Comparison of ENCODE assay signal across 8 mouse cellular contexts in genomic region chr9:32901287-32901686, GRCm38 (mm10).
A peak's percentile ranks its signal among the peaks of the same experiment; 100 is the strongest.
DNase-seq lines count a peak whose midpoint lies in the region; ATAC-seq and TF ChIP-seq lines count a peak whose summit lies in the region.

No protein-coding gene starts in this region.

- H3K9me3 ChIP-seq in lung, postnatal 0 days (ENCODE audit: low read length): no peaks in the 10 kb centered on the region

- H3K27ac ChIP-seq in brown adipose tissue, adult 24 weeks (replicated peaks; ENCODE audit: low read depth, low read length): peak overlapping the region; percentile 98
- 0 out of 2 replicates have a peak overlapping the region, but pooled peaks have one; percentile 52 for H3K27ac ChIP-seq in lung, postnatal 0 days (ENCODE audit: low read length)
- H3K27ac ChIP-seq in left cerebral cortex, adult 2 months: no peak overlapping the region

- no peak overlapping the region for H3K9ac ChIP-seq in lung, postnatal 0 days (replicated peaks; ENCODE audit: low read depth)

- no peak overlapping the region for H3K4me2 ChIP-seq in lung, postnatal 0 days (replicated peaks; ENCODE audit: low read depth, low read length)

- peaks cover 24% of the 10 kb centered on the region; the same call in 1 of the 2 replicates for H3K4me1 ChIP-seq in brown adipose tissue, adult 24 weeks (ENCODE audit: control insufficient read depth, insufficient read depth, insufficient read length, low read length)
- peaks cover 3% of the 10 kb centered on the region; the same call in 1 of the 2 replicates for H3K4me1 ChIP-seq in lung, postnatal 0 days (ENCODE audit: insufficient read depth, low read depth, low read length)

- TF ChIP-seq CTCF in lung, postnatal 0 days (IDR thresholded peaks at IDR 0.05): no peak
- no peak for TF ChIP-seq CTCF in left cerebral cortex, adult 2 months (IDR thresholded peaks at IDR 0.05)

- H3K27me3 ChIP-seq in lung, postnatal 0 days (replicated peaks; ENCODE audit: insufficient read depth, low read length): no peaks in the 10 kb centered on the region

- TF ChIP-seq EP300 in lung, postnatal 0 days (IDR thresholded peaks at IDR 0.05): peak; percentile 98

- H3K4me3 ChIP-seq in brown adipose tissue, adult 24 weeks (ENCODE audit: insufficient read depth, low read depth, low read length): no peak overlapping the region; the same call in 1 of the 2 replicates
- H3K4me3 ChIP-seq in lung, postnatal 0 days (ENCODE audit: low read depth, low read length): no peak overlapping the region
- no peak overlapping the region for H3K4me3 ChIP-seq in left cerebral cortex, adult 2 months

- peak; percentile 31 for DNase-seq in R1 (ENCODE audit: low read depth, low spot score)
- DNase-seq in induced T-regulatory cell, adult 2 months (ENCODE audit: low read depth): peak; percentile 53
- peak; percentile 79 for DNase-seq in lung, postnatal 0 days (ENCODE audit: low spot score)
- DNase-seq in left cerebral cortex, postnatal 36 days (ENCODE audit: low spot score in 2 of 2): no peak
- no peak for DNase-seq in MN1 (ENCODE audit: low spot score)
- DNase-seq in spleen, postnatal 14 days (ENCODE audit: low spot score in 2 of 2): no peak
- DNase-seq in left cerebral cortex, adult 2 months (ENCODE audit: extremely low spot score in 1 of 2, low spot score in 2 of 2): no peak

- ATAC-seq in lung, postnatal 0 days: peak; percentile 92

- intact Hi-C loops in left cerebral cortex, postnatal 36 days (cut with DNase I): no loop called here
- intact Hi-C loops in left cerebral cortex, adult 2 months (cut with DNase I): no loop called here

- WGBS in lung, postnatal 0 days: 36% methylated on average over 4 of the region's 4 CpGs

- no peaks in the 10 kb centered on the region for H3K36me3 ChIP-seq in lung, postnatal 0 days (ENCODE audit: insufficient read depth, low read length)

Comparison
In these comparisons a context has a peak if more than half of its experiments do, and no peak if none do; other contexts are left out.
1. DNase-seq: peak in R1 (single experiment), induced T-regulatory cell, adult 2 months (single experiment) and lung, postnatal 0 days (single experiment); none in left cerebral cortex, postnatal 36 days (0 of 2), MN1 (single experiment), spleen, postnatal 14 days (0 of 2) and left cerebral cortex, adult 2 months (0 of 2).